Mouse (Mus musculus) brown adipose tissue, adult 24 weeks (tissue): ENCODE data around the gene Slc25a41. TPM values are rescaled to one million over a fixed set of nuclear protein-coding genes. Genes with fewer than 3 reads are reported as not detected.

Experiments
- H3K27ac ChIP-seq: fragments of 200-500 bp; replicated peaks from 2 replicates; pipeline ENCODE4 v1.5.1; 2012; ENCODE audit warnings: low read depth, mild to moderate bottlenecking, low read length
- H3K4me1 ChIP-seq: fragments of 200-500 bp; 2 replicates; pipeline ENCODE4 v1.6.1; 2012; ENCODE audit warnings: low read length, mixed read lengths; ENCODE audit not compliant: control insufficient read depth, insufficient read depth, insufficient read length
- H3K4me3 ChIP-seq: fragments of 200-500 bp; 2 replicates; pipeline ENCODE4 v1.5.1; 2012; ENCODE audit warnings: low read depth, mild to moderate bottlenecking, low read length, moderate library complexity; ENCODE audit not compliant: insufficient read depth
- polyA plus RNA-seq: library from polyadenylated mRNA; stranded (reverse); fragments of >200 nt; gene quantifications from 2 replicates; pipeline ENCODE4 v1.2.4, GENCODE M21; 2012; ENCODE audit not compliant: missing spikeins, insufficient read depth, insufficient read length

The Slc25a41 gene
- polyA plus RNA-seq, 1 experiment = not detected

GRCm38 (mm10) chr17:56989467-56990114 is 51.9 kb downstream of the Slc25a41 start:
- Histone ChIP-seq H3K27ac (peak overlapping the region; percentile 34; the same call in 1 of the 2 replicates), H3K4me3 (peak overlapping the region; percentile 77), H3K4me1 (0 out of 2 replicates have a peak, but pooled peaks cover 5% of the 10 kb centered on the region)

- H3K27ac ChIP-seq = no peak overlapping the region
- H3K4me3 ChIP-seq = no peak overlapping the region
- 0 out of 2 replicates have a peak, but pooled peaks cover 5% of the 10 kb centered on the region for H3K4me1 ChIP-seq
These were observed 52.5 kb downstream of the Slc25a41 start for GRCm38 (mm10) chr17:56988921-56989430.

- Histone ChIP-seq H3K4me1 (0 out of 2 replicates have a peak, but pooled peaks cover 5% of the 10 kb centered on the region), H3K27ac (no peak overlapping the region), H3K4me3 (no peak overlapping the region)
These were observed 53.0 kb downstream of the Slc25a41 start for GRCm38 (mm10) chr17:56988441-56988840.

GRCm38 (mm10) chr17:56986105-56986805 is 55.2 kb downstream of the Slc25a41 start:
- no peak overlapping the region for H3K27ac ChIP-seq
- no peak overlapping the region for H3K4me3 ChIP-seq
- 0 out of 2 replicates have a peak, but pooled peaks cover 5% of the 10 kb centered on the region for H3K4me1 ChIP-seq

GRCm38 (mm10) chr17:56985656-56986055 is 55.8 kb downstream of the Slc25a41 start:
- Histone ChIP-seq H3K4me3 (no peak overlapping the region), H3K27ac (no peak overlapping the region), H3K4me1 (no peaks in the 10 kb centered on the region)

- Histone ChIP-seq H3K4me3 (no peak overlapping the region), H3K27ac (no peak overlapping the region), H3K4me1 (no peaks in the 10 kb centered on the region)
These were observed 56.6 kb downstream of the Slc25a41 start for GRCm38 (mm10) chr17:56984886-56985285.

Other genes with a start within 250 kb of the Slc25a41 start
- gene Rfx2, start 210.6 kb downstream of the Slc25a41 start, polyA plus RNA-seq = 2.5 and 3.0 TPM in 2 replicates
- not detected in 2 replicates for gene Acsbg2, start 167.2 kb downstream of the Slc25a41 start, polyA plus RNA-seq
- not detected in 2 replicates for gene 1700061G19Rik, start 166.2 kb downstream of the Slc25a41 start, polyA plus RNA-seq
- 9.9 and 14.9 TPM in 2 replicates for gene Mllt1, start 106.2 kb downstream of the Slc25a41 start, polyA plus RNA-seq
- gene Acer1, start 59.5 kb downstream of the Slc25a41 start, polyA plus RNA-seq = not detected in 2 replicates
- 175 and 196 TPM in 2 replicates for gene Clpp, start 51.3 kb downstream of the Slc25a41 start, polyA plus RNA-seq
- gene Alkbh7, start 44.3 kb downstream of the Slc25a41 start, polyA plus RNA-seq = 57.4 and 68.7 TPM in 2 replicates
- gene Pspn, start 41.6 kb downstream of the Slc25a41 start, polyA plus RNA-seq = not detected in 2 replicates
- gene Gtf2f1, start 30.4 kb downstream of the Slc25a41 start, polyA plus RNA-seq = 29.1 and 29.3 TPM in 2 replicates
- gene Gm17949, start 30.2 kb downstream of the Slc25a41 start, polyA plus RNA-seq = not detected in 2 replicates
- 18.7 and 21.7 TPM in 2 replicates for gene Khsrp, start 10.1 kb downstream of the Slc25a41 start, polyA plus RNA-seq
- not detected in 2 replicates for gene Crb3, start 17.5 kb upstream of the Slc25a41 start, polyA plus RNA-seq
- 107 and 161 TPM in 2 replicates for gene Slc25a23, start 18.2 kb upstream of the Slc25a41 start, polyA plus RNA-seq
- gene Dennd1c, start 36.9 kb upstream of the Slc25a41 start, polyA plus RNA-seq = 1.3 and 4.3 TPM in 2 replicates
- gene Tubb4a, start 46.1 kb upstream of the Slc25a41 start, polyA plus RNA-seq = 2.4 and 2.9 TPM in 2 replicates
- 0.79 TPM in 1 of 2 replicates, not detected in the other for gene Tnfsf9, start 63.7 kb upstream of the Slc25a41 start, polyA plus RNA-seq
- not detected in 2 replicates for gene Cd70, start 108.1 kb upstream of the Slc25a41 start, polyA plus RNA-seq
- not detected in 2 replicates for gene Tnfsf14, start 152.5 kb upstream of the Slc25a41 start, polyA plus RNA-seq
- 266 and 361 TPM in 2 replicates for gene C3, start 186.5 kb upstream of the Slc25a41 start, polyA plus RNA-seq
- 36.4 and 36.6 TPM in 2 replicates for gene Gpr108, start 206.8 kb upstream of the Slc25a41 start, polyA plus RNA-seq
- 20.4 and 30.0 TPM in 2 replicates for gene Trip10, start 207.8 kb upstream of the Slc25a41 start, polyA plus RNA-seq
- gene Vav1, start 237.4 kb upstream of the Slc25a41 start, polyA plus RNA-seq = 1.3 and 1.5 TPM in 2 replicates